Mouse (Mus musculus) MEL (cell line): ENCODE data around the gene Dmkn. TPM values are rescaled to one million over a fixed set of nuclear protein-coding genes. Genes with fewer than 3 reads are reported as not detected.

Experiments used
- DNase-seq: peaks from one replicate; pipeline ENCODE4 v3.0.0; 2011; ENCODE audit warnings: low read depth, low spot score
- H3K27ac ChIP-seq: 2 replicates; pipeline ENCODE4 v1.5.1; 2012; ENCODE audit warnings: low read depth, mild to moderate bottlenecking, control low read depth, low read length, moderate library complexity; ENCODE audit not compliant: control insufficient read depth
- H3K27me3 ChIP-seq, 2 experiments: fragments of 150-350 bp in 1 of 2; sonication (generic) in 1 of 2; 2 replicates each; pipeline ENCODE4 v1.6.1; 2012; ENCODE audit warnings: low read length in 2 of 2, mild to moderate bottlenecking in 2 of 2, improper control_type of control experiment in 1 of 2, moderate library complexity in 1 of 2; ENCODE audit not compliant: insufficient read depth in 2 of 2, control insufficient read depth in 1 of 2
- H3K36me3 ChIP-seq, 2 experiments: 2 replicates each; pipeline ENCODE4 v1.6.1; 2012 to 2014; ENCODE audit warnings: low read length in 2 of 2, improper control_type of control experiment in 1 of 2, inconsistent platforms in 1 of 2, mild to moderate bottlenecking in 1 of 2; ENCODE audit not compliant: insufficient read depth in 2 of 2, control insufficient read depth in 1 of 2
- H3K4me1 ChIP-seq, 2 experiments: fragments of 150-350 bp in 1 of 2; sonication (generic) in 1 of 2; 2 replicates each; pipeline ENCODE4 v1.6.1; 2012; ENCODE audit warnings: low read length in 2 of 2, improper control_type of control experiment in 1 of 2, mild to moderate bottlenecking in 1 of 2; ENCODE audit not compliant: insufficient read depth in 2 of 2, control insufficient read depth in 1 of 2
- H3K4me3 ChIP-seq, 2 experiments: fragments of 150-350 bp in 1 of 2; sonication (generic) in 1 of 2; 2 replicates each; pipeline ENCODE4 v1.5.1; 2012; ENCODE audit warnings: low read depth in 2 of 2, low read length in 2 of 2, mild to moderate bottlenecking in 2 of 2, moderate library complexity in 2 of 2, control low read depth in 1 of 2, improper control_type of control experiment in 1 of 2; ENCODE audit not compliant: control insufficient read depth in 1 of 2, insufficient read depth in 1 of 2
- H3K79me2 ChIP-seq: 2 replicates; pipeline ENCODE4 v1.6.1; 2012; ENCODE audit warnings: mild to moderate bottlenecking, low read length, moderate library complexity; ENCODE audit not compliant: control insufficient read depth, poor library complexity, insufficient read depth
- H3K9ac ChIP-seq: 2 replicates; pipeline ENCODE4 v1.6.1; 2012; ENCODE audit warnings: low read depth, mild to moderate bottlenecking, control low read depth, low read length, moderate library complexity; ENCODE audit not compliant: control insufficient read depth, poor library complexity, severe bottlenecking
- H3K9me3 ChIP-seq: fragments of 150-350 bp; sonication (generic); replicated peaks from 2 replicates; pipeline ENCODE4 v1.6.1; 2012; ENCODE audit warnings: mild to moderate bottlenecking, low read length, improper control_type of control experiment, moderate library complexity; ENCODE audit not compliant: insufficient read depth
- BHLHE40 ChIP-seq: IDR thresholded peaks from 2 replicates; pipeline ENCODE4 v1.6.1; 2012; ENCODE audit warnings: low read depth, mild to moderate bottlenecking, inconsistent platforms, low read length, improper control_type of control experiment, borderline replicate concordance
- CHD1 ChIP-seq: IDR thresholded peaks from 2 replicates; pipeline ENCODE4 v1.6.1; 2012; ENCODE audit warnings: low read depth, mild to moderate bottlenecking, inconsistent platforms, low read length, improper control_type of control experiment
- CHD2 ChIP-seq: IDR thresholded peaks from 2 replicates; pipeline ENCODE4 v1.6.1; 2011; ENCODE audit warnings: low read length, improper control_type of control experiment
- E2F4 ChIP-seq: IDR thresholded peaks from 2 replicates; pipeline ENCODE4 v1.6.1; 2011; ENCODE audit warnings: low read depth, low read length, improper control_type of control experiment, borderline replicate concordance
- EP300 ChIP-seq, 2 experiments: IDR thresholded peaks; 2 replicates each; pipeline ENCODE4 v1.6.1; 2011; ENCODE audit warnings: improper control_type of control experiment in 2 of 2, low read length in 2 of 2, low read depth in 1 of 2, mild to moderate bottlenecking in 1 of 2
- ETS1 ChIP-seq: IDR thresholded peaks from 2 replicates; pipeline ENCODE4 v1.6.1; 2012; ENCODE audit warnings: low read depth, mild to moderate bottlenecking, inconsistent platforms, low read length, improper control_type of control experiment, moderate library complexity
- GATA1 ChIP-seq: IDR thresholded peaks from 2 replicates; pipeline ENCODE4 v1.6.1; 2011; ENCODE audit warnings: low read depth, low read length, improper control_type of control experiment
- KAT2A ChIP-seq: conservative IDR thresholded peaks from 2 replicates; pipeline ENCODE4 v1.6.1; 2012; ENCODE audit warnings: low read depth, low read length, improper control_type of control experiment, inconsistent platforms
- MAFK ChIP-seq: IDR thresholded peaks from 2 replicates; pipeline ENCODE4 v1.6.1; 2011; ENCODE audit warnings: low read depth, mild to moderate bottlenecking, low read length, improper control_type of control experiment, borderline replicate concordance
- MXI1 ChIP-seq: IDR thresholded peaks from 2 replicates; pipeline ENCODE4 v1.6.1; 2011; ENCODE audit warnings: mild to moderate bottlenecking, low read depth, low read length, improper control_type of control experiment
- MYC ChIP-seq: IDR thresholded peaks from 2 replicates; pipeline ENCODE4 v1.6.1; 2011; ENCODE audit warnings: low read depth, mild to moderate bottlenecking, low read length, improper control_type of control experiment, moderate library complexity
- NRF1 ChIP-seq: IDR thresholded peaks from 2 replicates; pipeline ENCODE4 v1.6.1; 2014; ENCODE audit warnings: low read depth, mild to moderate bottlenecking, inconsistent platforms, low read length, improper control_type of control experiment, moderate library complexity; ENCODE audit not compliant: poor library complexity, insufficient read depth, severe bottlenecking
- POLR2A ChIP-seq, 2 experiments: IDR thresholded peaks; 2 replicates each; pipeline ENCODE4 v1.6.1; 2011 to 2012; ENCODE audit warnings: low read length in 2 of 2, mild to moderate bottlenecking in 2 of 2, control low read depth in 1 of 2, improper control_type of control experiment in 1 of 2, low read depth in 1 of 2, moderate library complexity in 1 of 2; ENCODE audit not compliant: control insufficient read depth in 1 of 2, insufficient read depth in 1 of 2, poor library complexity in 1 of 2
- RAD21 ChIP-seq: IDR thresholded peaks from 2 replicates; pipeline ENCODE4 v1.6.1; 2011; ENCODE audit warnings: mild to moderate bottlenecking, low read depth, low read length, improper control_type of control experiment
- RCOR1 ChIP-seq: IDR thresholded peaks from 2 replicates; pipeline ENCODE4 v1.6.1; 2012; ENCODE audit warnings: low read depth, mild to moderate bottlenecking, inconsistent platforms, low read length, improper control_type of control experiment
- SIN3A ChIP-seq: IDR thresholded peaks from 2 replicates; pipeline ENCODE4 v1.6.1; 2012; ENCODE audit warnings: low read length, improper control_type of control experiment, inconsistent platforms
- SMC3 ChIP-seq: IDR thresholded peaks from 2 replicates; pipeline ENCODE4 v1.6.1; 2011; ENCODE audit warnings: low read depth, low read length, improper control_type of control experiment
- TAL1 ChIP-seq: IDR thresholded peaks from 2 replicates; pipeline ENCODE4 v1.6.1; 2012; ENCODE audit warnings: mild to moderate bottlenecking, inconsistent platforms, low read length, moderate library complexity, mixed read lengths
- USF1 ChIP-seq: IDR thresholded peaks from 2 replicates; pipeline ENCODE4 v1.6.1; 2014; ENCODE audit warnings: low read depth, mild to moderate bottlenecking, inconsistent platforms, low read length, improper control_type of control experiment, moderate library complexity
- polyA plus RNA-seq, 2 experiments: library from polyadenylated mRNA; stranded (reverse) in 1 of 2; unstranded in 1 of 2; fragments of >175 nt in 1 of 2; fragments of >200 nt in 1 of 2; gene quantifications; 2 replicates each; pipeline versions ENCODE4 v1.2.1 to v1.2.4; 2012; ENCODE audit warnings: low replicate concordance in 2 of 2, low read depth in 1 of 2; ENCODE audit not compliant: insufficient read length in 2 of 2, insufficient read depth in 1 of 2, missing spikeins in 1 of 2
- total RNA-seq: library from RNA; depleted of rRNA; stranded (reverse); fragments of 300-350 nt; gene quantifications from 2 replicates; pipeline ENCODE4 v1.2.3, GENCODE M21; 2012

Gene Dmkn
- total and polyA plus RNA-seq, 3 experiments, result not detected

GRCm38 (mm10) chr7:30769236-30769635, 5.7 kb downstream of the Dmkn start:
- H3K27ac ChIP-seq, result no peak overlapping the region
- DNase-seq, result no peak
- TF ChIP-seq MXI1, result no peak
- no peak for TF ChIP-seq USF1
- no peak for TF ChIP-seq CHD2
- TF ChIP-seq RAD21, result no peak
- TF ChIP-seq KAT2A, result no peak
- no peak for TF ChIP-seq SIN3A
- TF ChIP-seq EP300 (IDR thresholded peaks at IDR 0.05; ENCODE audit: low read depth in 1 of 2, low read length in 2 of 2), result no peak
- TF ChIP-seq GATA1, result no peak
- no peak for TF ChIP-seq BHLHE40
- TF ChIP-seq CHD1, result no peak
- no peak for TF ChIP-seq SMC3
- no peak for TF ChIP-seq ETS1
- no peak for TF ChIP-seq RCOR1
- TF ChIP-seq NRF1, result no peak
- TF ChIP-seq POLR2A (IDR thresholded peaks at IDR 0.05; ENCODE audit: control insufficient read depth in 1 of 2, insufficient read depth in 1 of 2, low read depth in 1 of 2, low read length in 2 of 2, poor library complexity in 1 of 2), result no peak
- no peak for TF ChIP-seq MAFK
- TF ChIP-seq E2F4, result no peak
- TF ChIP-seq MYC, result no peak
- no peak for TF ChIP-seq TAL1
- TF ChIP-seq, all 39 proteins: peak for 0
- peaks cover 5 to 9% of the 10 kb centered on the region in 2 experiments for H3K27me3 ChIP-seq
- no peak overlapping the region for H3K4me3 ChIP-seq
- H3K79me2 ChIP-seq, result no peaks in the 10 kb centered on the region
- no peaks in the 10 kb centered on the region for H3K36me3 ChIP-seq
- H3K9ac ChIP-seq, result no peak overlapping the region
- no peaks in the 10 kb centered on the region for H3K4me1 ChIP-seq
- no peaks in the 10 kb centered on the region for H3K9me3 ChIP-seq

- no peak for TF ChIP-seq NRF1
- Histone ChIP-seq H3K36me3 (no peaks in the 10 kb centered on the region), H3K27ac (no peak overlapping the region), H3K79me2 (no peaks in the 10 kb centered on the region), H3K4me3 (no peak overlapping the region), H3K27me3 (no peaks in the 10 kb centered on the region), H3K4me1 (no peaks in the 10 kb centered on the region), H3K9me3 (no peaks in the 10 kb centered on the region), H3K9ac (no peak overlapping the region)
- DNase-seq, result no peak
Measured at GRCm38 (mm10) chr7:30776104-30776503, 12.5 kb downstream of the Dmkn start.
